Mouse (Mus musculus): Measurements from ENCODE around the gene Necap2.

DNA sequence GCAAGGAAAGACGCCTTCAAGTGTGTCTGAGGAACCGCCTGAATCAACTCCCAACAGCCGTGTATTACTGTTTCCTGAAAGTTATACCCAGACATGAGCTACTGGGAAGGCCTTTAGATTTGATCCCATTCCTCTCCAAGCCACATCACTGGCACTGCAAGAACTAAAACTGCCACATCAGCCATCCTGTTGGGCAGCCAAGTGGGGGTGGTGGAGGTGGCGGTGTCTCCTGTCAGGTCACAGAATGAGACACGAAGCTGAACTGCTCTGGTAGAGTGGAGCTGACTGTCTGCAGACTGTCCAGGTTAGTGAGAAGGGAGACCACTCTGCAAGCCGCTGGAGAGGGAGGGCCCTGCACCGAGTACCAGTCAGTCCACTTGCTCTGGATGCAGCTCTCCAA is 44.5 kb upstream of the Necap2 start:
- TF ChIP-seq CTCF (IDR thresholded peaks at IDR 0.05; ENCODE audit: borderline replicate concordance, insufficient read depth, low read depth, low read length) (no peak), POLR2A (IDR thresholded peaks at IDR 0.05; ENCODE audit: borderline replicate concordance, insufficient read depth, low read length) (no peak)

All from cerebellum, adult 2 months (tissue).